Mouse (Mus musculus): ENCODE measurements around the gene Atp2a1. TPM values are rescaled to one million over a fixed set of nuclear protein-coding genes. Genes with fewer than 3 reads are reported as not detected.

Atp2a1 gene
- polyA plus RNA-seq, 1 experiment from 2014 or later, result 5.1 TPM

DNA sequence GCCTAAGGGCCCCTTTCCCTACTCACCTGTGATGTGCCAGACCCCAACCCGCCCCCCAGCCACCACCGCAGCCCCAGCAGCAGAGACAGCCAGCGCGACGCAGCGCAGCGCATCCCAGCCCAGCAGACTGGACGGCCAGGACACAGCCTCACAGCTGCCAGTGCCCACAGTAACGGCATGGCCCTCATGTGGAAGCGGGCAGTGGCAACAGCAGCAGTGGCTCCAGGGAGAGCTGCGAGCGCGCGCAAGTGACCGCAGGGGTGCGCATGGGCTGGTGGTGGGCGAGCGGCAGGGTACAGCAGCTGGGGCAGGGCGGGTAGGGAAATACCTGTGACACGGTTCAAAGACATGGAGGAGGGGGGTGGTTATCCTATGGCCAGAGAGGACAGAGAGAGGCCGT is 16.7 kb downstream of the Atp2a1 start:
- H3K36me3 ChIP-seq (ENCODE audit: control insufficient read depth, insufficient read depth, low read length), result peaks cover 18% of the 10 kb centered on the region

DNA sequence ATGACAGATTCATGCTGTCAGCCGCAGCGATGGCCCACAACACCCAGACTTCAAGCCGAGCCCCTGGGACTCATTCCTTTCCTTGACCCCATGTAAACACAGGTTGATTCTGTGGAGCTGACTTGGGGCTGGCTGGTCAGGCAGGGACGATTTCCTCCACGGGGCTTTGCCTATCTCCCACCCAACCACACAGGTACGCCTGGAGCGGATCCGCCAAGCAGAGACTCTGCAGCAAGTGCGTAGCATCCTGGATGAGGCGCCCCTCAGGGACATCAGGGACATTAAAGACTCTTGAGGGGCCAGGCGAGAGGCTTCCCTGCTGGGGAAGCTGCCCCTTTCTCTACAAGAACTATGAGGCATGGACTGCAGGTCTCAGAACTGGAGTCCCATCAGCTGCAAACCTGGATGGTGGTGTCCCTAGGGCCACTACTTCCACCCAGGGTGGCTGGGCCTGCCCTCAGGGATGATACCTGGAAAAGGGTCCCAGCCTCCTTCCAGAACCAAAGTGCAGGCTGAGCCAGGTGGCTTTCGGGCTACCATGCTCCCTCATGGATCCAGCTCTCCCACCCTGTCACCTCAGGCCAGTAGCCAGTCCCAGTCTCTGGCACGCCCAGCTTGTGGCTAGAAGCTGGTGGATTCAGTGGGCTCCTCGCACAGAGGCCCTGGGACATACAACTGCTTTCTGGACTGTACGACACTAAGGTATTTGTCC is 17.6 kb downstream of the Atp2a1 start:
- peaks cover 18% of the 10 kb centered on the region for H3K36me3 ChIP-seq (ENCODE audit: control insufficient read depth, insufficient read depth, low read length)

More for the DNA sequence above, 16.7 kb downstream of the Atp2a1 start:
- no peaks in the 10 kb centered on the region for H3K27me3 ChIP-seq (ENCODE audit: control insufficient read depth, insufficient read depth, low read depth, low read length)
- WGBS, result 90% methylated on average over 21 of the region's 21 CpGs
- H3K4me2 ChIP-seq (ENCODE audit: low read depth, low read length), result no peak overlapping the region
- no peak overlapping the region for H3K4me3 ChIP-seq (ENCODE audit: low read length)
- H3K4me1 ChIP-seq (replicated peaks; ENCODE audit: control insufficient read depth, insufficient read depth, low read length), result no peaks in the 10 kb centered on the region
- ATAC-seq (ENCODE audit: low read depth), result no peak
- no peak overlapping the region for H3K27ac ChIP-seq (ENCODE audit: low read length)
- no peaks in the 10 kb centered on the region for H3K9me3 ChIP-seq (ENCODE audit: control insufficient read depth, low read length)
- no peak overlapping the region for H3K9ac ChIP-seq (ENCODE audit: low read length)

DNA sequence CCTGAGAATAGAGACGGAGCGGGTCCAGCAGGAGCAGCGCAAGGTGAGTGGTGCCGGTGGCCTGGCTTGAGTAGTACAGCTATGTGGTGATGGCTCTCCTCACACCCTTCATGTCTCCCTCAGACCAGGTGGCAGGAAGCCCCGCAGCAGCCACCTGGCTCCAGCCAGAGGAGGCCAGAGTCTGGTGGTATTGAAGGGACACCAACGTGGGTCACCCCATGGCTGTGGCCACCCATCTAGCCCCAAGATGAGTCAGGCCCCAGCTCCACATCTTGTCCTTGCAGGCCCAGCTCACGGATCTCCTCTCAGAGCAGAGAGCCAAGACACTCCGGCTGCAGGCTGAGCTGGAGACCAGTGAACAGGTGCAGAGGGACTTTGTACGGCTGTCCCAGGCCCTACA is 18.4 kb downstream of the Atp2a1 start:
- H3K4me1 ChIP-seq (replicated peaks; ENCODE audit: control insufficient read depth, insufficient read depth, low read length), result no peaks in the 10 kb centered on the region
- 89% methylated on average over 9 of the region's 9 CpGs for WGBS
- peaks cover 18% of the 10 kb centered on the region for H3K36me3 ChIP-seq (ENCODE audit: control insufficient read depth, insufficient read depth, low read length)
- no peak for ATAC-seq (ENCODE audit: low read depth)
- no peak overlapping the region for H3K27ac ChIP-seq (ENCODE audit: low read length)
- H3K9ac ChIP-seq (ENCODE audit: low read length), result no peak overlapping the region
- no peaks in the 10 kb centered on the region for H3K9me3 ChIP-seq (ENCODE audit: control insufficient read depth, low read length)
- H3K27me3 ChIP-seq (ENCODE audit: control insufficient read depth, insufficient read depth, low read depth, low read length), result no peaks in the 10 kb centered on the region
- no peak overlapping the region for H3K4me2 ChIP-seq (ENCODE audit: low read depth, low read length)
- no peak overlapping the region for H3K4me3 ChIP-seq (ENCODE audit: low read length)

More for the DNA sequence above, 17.6 kb downstream of the Atp2a1 start:
- Histone ChIP-seq H3K4me2 (ENCODE audit: low read depth, low read length) (no peak overlapping the region), H3K27me3 (ENCODE audit: control insufficient read depth, insufficient read depth, low read depth, low read length) (no peaks in the 10 kb centered on the region), H3K27ac (ENCODE audit: low read length) (no peak overlapping the region), H3K9me3 (ENCODE audit: control insufficient read depth, low read length) (no peaks in the 10 kb centered on the region), H3K4me1 (replicated peaks; ENCODE audit: control insufficient read depth, insufficient read depth, low read length) (no peaks in the 10 kb centered on the region), H3K4me3 (ENCODE audit: low read length) (no peak overlapping the region), H3K9ac (ENCODE audit: low read length) (no peak overlapping the region)
- WGBS, result 92% methylated on average over 15 of the region's 15 CpGs
- ATAC-seq (ENCODE audit: low read depth), result no peak

DNA sequence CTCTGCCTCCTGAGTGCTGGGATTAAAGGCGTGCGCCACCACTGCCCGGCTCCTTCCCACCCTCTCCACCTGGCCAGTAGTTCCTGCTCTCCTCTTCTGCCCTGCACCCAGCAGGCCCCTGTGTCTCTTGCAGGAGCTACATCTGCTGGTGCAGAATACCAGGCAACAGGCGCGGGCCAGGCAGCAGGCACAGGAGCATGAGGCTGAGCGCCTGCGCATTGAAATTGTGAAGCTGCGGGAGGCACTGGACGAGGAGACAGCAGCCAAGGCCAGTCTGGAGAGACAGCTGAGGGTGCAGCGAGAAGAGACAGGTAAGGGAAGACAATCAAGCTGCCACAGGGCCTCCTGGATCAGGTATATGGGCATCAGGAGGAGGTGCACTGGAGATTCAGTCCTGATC is 18.9 kb downstream of the Atp2a1 start:
- H3K4me2 ChIP-seq (ENCODE audit: low read depth, low read length), result no peak overlapping the region
- no peak overlapping the region for H3K27ac ChIP-seq (ENCODE audit: low read length)
- peaks cover 18% of the 10 kb centered on the region for H3K36me3 ChIP-seq (ENCODE audit: control insufficient read depth, insufficient read depth, low read length)
- 88% methylated on average over 10 of the region's 10 CpGs for WGBS
- no peaks in the 10 kb centered on the region for H3K27me3 ChIP-seq (ENCODE audit: control insufficient read depth, insufficient read depth, low read depth, low read length)
- H3K9ac ChIP-seq (ENCODE audit: low read length), result no peak overlapping the region
- H3K4me3 ChIP-seq (ENCODE audit: low read length), result no peak overlapping the region
- no peaks in the 10 kb centered on the region for H3K9me3 ChIP-seq (ENCODE audit: control insufficient read depth, low read length)
- H3K4me1 ChIP-seq (replicated peaks; ENCODE audit: control insufficient read depth, insufficient read depth, low read length), result no peaks in the 10 kb centered on the region
- ATAC-seq (ENCODE audit: low read depth), result no peak

DNA sequence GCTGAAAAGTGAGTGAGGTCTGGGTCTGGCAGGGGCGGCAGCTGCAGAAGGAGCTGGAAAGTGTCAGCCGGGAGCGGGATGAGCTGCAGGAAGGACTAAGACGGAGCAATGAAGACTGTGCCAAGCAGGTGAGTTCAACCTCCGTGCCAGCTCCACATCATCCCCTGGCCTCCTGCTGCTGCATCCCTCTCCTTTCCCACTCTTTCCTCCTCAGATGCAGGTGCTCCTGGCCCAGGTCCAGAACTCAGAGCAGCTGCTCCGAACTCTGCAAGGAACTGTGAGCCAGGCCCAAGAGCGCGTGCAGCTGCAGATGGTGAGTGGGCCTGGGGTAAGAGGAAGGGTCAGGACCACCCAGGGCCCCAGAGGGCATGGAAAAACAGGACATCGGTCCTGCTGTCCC is 22.8 kb downstream of the Atp2a1 start:
- ATAC-seq (ENCODE audit: low read depth), result no peak
- Histone ChIP-seq H3K4me3 (ENCODE audit: low read length) (no peak overlapping the region), H3K4me1 (replicated peaks; ENCODE audit: control insufficient read depth, insufficient read depth, low read length) (no peaks in the 10 kb centered on the region), H3K36me3 (ENCODE audit: control insufficient read depth, insufficient read depth, low read length) (peaks cover 9% of the 10 kb centered on the region), H3K27me3 (ENCODE audit: control insufficient read depth, insufficient read depth, low read depth, low read length) (no peaks in the 10 kb centered on the region), H3K9me3 (ENCODE audit: control insufficient read depth, low read length) (no peaks in the 10 kb centered on the region), H3K9ac (ENCODE audit: low read length) (no peak overlapping the region), H3K27ac (ENCODE audit: low read length) (no peak overlapping the region), H3K4me2 (ENCODE audit: low read depth, low read length) (no peak overlapping the region)
- 68% methylated on average over 9 of the region's 9 CpGs for WGBS

DNA sequence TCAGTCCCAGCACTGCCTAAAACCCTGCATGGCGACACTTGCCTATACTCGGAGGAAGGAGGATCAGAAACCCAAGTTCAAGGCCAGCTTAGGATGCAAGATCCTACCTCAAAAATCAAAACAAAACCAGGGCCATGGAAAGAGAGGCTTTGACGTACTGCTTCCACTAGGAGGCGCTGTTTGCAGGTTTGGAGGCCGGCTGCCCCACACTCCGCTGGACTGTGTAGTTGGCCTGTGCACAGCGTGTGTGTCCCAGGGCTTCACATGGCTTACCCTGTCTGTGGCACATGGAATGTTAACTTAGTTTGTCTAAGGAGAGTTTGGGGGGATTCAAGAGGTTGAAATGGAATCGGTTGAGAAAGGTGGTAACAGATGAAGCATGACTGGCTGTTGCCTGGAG is 26.1 kb downstream of the Atp2a1 start:
- Histone ChIP-seq H3K27me3 (ENCODE audit: control insufficient read depth, insufficient read depth, low read depth, low read length) (no peaks in the 10 kb centered on the region), H3K9ac (ENCODE audit: low read length) (no peak overlapping the region), H3K4me3 (ENCODE audit: low read length) (no peak overlapping the region), H3K27ac (ENCODE audit: low read length) (no peak overlapping the region), H3K4me1 (replicated peaks; ENCODE audit: control insufficient read depth, insufficient read depth, low read length) (no peaks in the 10 kb centered on the region), H3K4me2 (ENCODE audit: low read depth, low read length) (no peak overlapping the region), H3K9me3 (ENCODE audit: control insufficient read depth, low read length) (no peaks in the 10 kb centered on the region), H3K36me3 (ENCODE audit: control insufficient read depth, insufficient read depth, low read length) (no peaks in the 10 kb centered on the region)
- 19% methylated on average over 8 of the region's 8 CpGs for WGBS
- ATAC-seq (ENCODE audit: low read depth), result peak; percentile 54; the same call in 1 of the 2 replicates

DNA sequence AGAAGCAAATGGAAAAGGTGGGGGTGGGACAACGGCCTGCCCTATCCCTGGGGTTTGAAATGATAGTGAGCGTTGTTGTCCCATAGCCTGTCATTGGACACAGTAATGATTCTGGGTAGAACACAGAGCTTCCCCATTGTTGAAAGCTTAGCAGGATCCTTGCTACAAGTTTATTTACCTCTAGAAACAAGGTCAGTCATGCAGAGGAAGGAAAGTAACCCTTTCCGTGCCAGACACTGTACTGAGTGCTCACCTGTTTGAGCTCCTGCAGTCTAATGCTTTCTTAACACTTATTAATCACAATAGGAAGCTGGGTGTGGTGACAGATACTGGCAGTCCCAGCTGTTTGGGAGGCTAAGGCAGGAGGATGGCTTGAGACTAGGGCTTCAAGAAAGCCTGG is 27.1 kb downstream of the Atp2a1 start:
- H3K36me3 ChIP-seq (ENCODE audit: control insufficient read depth, insufficient read depth, low read length), result no peaks in the 10 kb centered on the region
- 69% methylated on average over 3 of the region's 3 CpGs for WGBS
- H3K4me2 ChIP-seq (ENCODE audit: low read depth, low read length), result no peak overlapping the region
- no peak overlapping the region for H3K4me3 ChIP-seq (ENCODE audit: low read length)
- no peaks in the 10 kb centered on the region for H3K27me3 ChIP-seq (ENCODE audit: control insufficient read depth, insufficient read depth, low read depth, low read length)
- H3K4me1 ChIP-seq (replicated peaks; ENCODE audit: control insufficient read depth, insufficient read depth, low read length), result no peaks in the 10 kb centered on the region
- H3K9me3 ChIP-seq (ENCODE audit: control insufficient read depth, low read length), result no peaks in the 10 kb centered on the region
- H3K27ac ChIP-seq (ENCODE audit: low read length), result no peak overlapping the region
- no peak for ATAC-seq (ENCODE audit: low read depth)
- H3K9ac ChIP-seq (ENCODE audit: low read length), result no peak overlapping the region

DNA sequence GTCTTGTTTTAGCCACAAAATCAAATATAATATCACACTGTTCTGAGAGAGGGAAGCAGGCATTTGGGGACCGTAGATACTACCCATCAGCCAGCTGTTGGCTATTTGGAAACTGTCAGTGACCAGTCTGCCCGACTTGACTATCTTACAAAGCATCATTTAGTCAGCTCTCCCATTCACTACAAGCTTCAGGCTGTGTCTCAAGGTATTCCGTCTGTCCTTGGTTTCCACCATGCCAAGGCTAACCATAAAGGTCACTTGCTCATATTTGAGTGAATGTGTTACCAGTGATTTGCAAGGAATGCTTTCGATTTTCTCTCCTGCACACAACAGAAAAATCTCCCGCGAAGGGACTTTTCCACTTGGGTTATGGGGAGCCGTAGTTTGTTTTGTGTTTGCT is 28.2 kb downstream of the Atp2a1 start:
- Histone ChIP-seq H3K4me2 (ENCODE audit: low read depth, low read length) (no peak overlapping the region), H3K36me3 (ENCODE audit: control insufficient read depth, insufficient read depth, low read length) (no peaks in the 10 kb centered on the region), H3K4me3 (ENCODE audit: low read length) (no peak overlapping the region), H3K9ac (ENCODE audit: low read length) (no peak overlapping the region), H3K4me1 (replicated peaks; ENCODE audit: control insufficient read depth, insufficient read depth, low read length) (peaks cover under 1% of the 10 kb centered on the region), H3K27ac (ENCODE audit: low read length) (no peak overlapping the region), H3K9me3 (ENCODE audit: control insufficient read depth, low read length) (no peaks in the 10 kb centered on the region), H3K27me3 (ENCODE audit: control insufficient read depth, insufficient read depth, low read depth, low read length) (no peaks in the 10 kb centered on the region)
- WGBS, result 86% methylated on average over 7 of the region's 7 CpGs
- no peak for ATAC-seq (ENCODE audit: low read depth)

DNA sequence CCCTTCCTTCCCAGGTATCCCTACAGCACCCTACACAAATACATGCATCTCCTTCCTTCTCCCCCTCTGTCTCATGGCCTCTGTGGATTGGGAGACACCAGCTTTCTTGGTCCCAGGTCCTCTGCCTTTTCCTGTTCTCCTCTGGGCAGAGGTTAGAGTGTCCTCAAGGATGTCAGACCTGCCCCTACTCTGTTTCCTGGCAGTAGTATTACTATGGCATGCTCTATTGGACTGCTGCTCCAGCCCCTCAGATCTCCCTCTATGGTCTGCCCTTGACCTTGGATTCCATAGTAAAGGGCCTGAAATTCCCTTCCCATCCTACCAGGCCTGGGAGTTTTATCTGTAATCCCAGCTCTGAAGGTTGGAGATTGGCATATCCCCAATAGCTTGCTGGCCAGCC is 32.7 kb downstream of the Atp2a1 start:
- Histone ChIP-seq H3K36me3 (ENCODE audit: control insufficient read depth, insufficient read depth, low read length) (no peaks in the 10 kb centered on the region), H3K4me1 (replicated peaks; ENCODE audit: control insufficient read depth, insufficient read depth, low read length) (peaks cover 9% of the 10 kb centered on the region), H3K4me2 (ENCODE audit: low read depth, low read length) (no peak overlapping the region), H3K4me3 (ENCODE audit: low read length) (no peak overlapping the region), H3K9ac (ENCODE audit: low read length) (no peak overlapping the region; the same call in 1 of the 2 replicates), H3K27me3 (ENCODE audit: control insufficient read depth, insufficient read depth, low read depth, low read length) (no peaks in the 10 kb centered on the region), H3K9me3 (ENCODE audit: control insufficient read depth, low read length) (no peaks in the 10 kb centered on the region), H3K27ac (ENCODE audit: low read length) (no peak overlapping the region)
- no peak for ATAC-seq (ENCODE audit: low read depth)

DNA sequence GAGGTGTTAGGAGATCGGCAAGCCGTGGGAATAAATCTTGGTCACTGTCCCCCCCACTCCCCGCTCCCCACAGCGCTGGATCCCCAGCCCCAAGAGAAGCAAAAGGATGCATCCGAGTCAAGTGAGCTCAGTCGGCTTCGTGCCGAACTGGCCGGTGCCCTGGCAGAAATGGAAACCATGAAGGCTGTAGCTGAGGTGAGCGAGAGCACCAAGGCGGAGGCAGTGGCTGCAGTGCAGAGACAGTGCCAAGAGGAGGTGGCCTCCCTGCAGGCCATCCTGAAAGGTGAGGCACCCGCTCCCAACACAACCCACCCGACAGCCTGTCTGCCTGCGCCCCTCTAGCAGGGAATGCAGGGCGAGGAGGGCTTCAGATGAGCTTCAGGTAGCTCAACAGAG is 33.4 kb downstream of the Atp2a1 start:
- 20% methylated on average over 15 of the region's 15 CpGs for WGBS
- no peaks in the 10 kb centered on the region for H3K27me3 ChIP-seq (ENCODE audit: control insufficient read depth, insufficient read depth, low read depth, low read length)
- H3K27ac ChIP-seq (ENCODE audit: low read length), result no peak overlapping the region

More for the DNA sequence above, 33.4 kb downstream of the Atp2a1 start:
- Histone ChIP-seq H3K9me3 (ENCODE audit: control insufficient read depth, low read length) (no peaks in the 10 kb centered on the region), H3K4me3 (ENCODE audit: low read length) (peak overlapping the region; percentile 75), H3K4me1 (replicated peaks; ENCODE audit: control insufficient read depth, insufficient read depth, low read length) (peaks cover 9% of the 10 kb centered on the region), H3K9ac (ENCODE audit: low read length) (peak overlapping the region; percentile 88), H3K4me2 (ENCODE audit: low read depth, low read length) (peak overlapping the region; percentile 87), H3K36me3 (ENCODE audit: control insufficient read depth, insufficient read depth, low read length) (no peaks in the 10 kb centered on the region)
- no peak for ATAC-seq (ENCODE audit: low read depth)
